Mouse (Mus musculus): Measurements from ENCODE around the gene Gm5431. TPM values are rescaled to one million over a fixed set of nuclear protein-coding genes. Genes with fewer than 3 reads are reported as not detected.
"Not testable (repeated sequence)": the region's sequence is repeated elsewhere in the genome, so short reads cannot be mapped to it uniquely, and the experiment has no call there.

Gm5431 gene
- 0.09 and 0.22 TPM in 2 replicates for polyA plus RNA-seq (2016; fragmentation: Nextera tagmentation; extraction: Ambion mirVana)

DNA sequence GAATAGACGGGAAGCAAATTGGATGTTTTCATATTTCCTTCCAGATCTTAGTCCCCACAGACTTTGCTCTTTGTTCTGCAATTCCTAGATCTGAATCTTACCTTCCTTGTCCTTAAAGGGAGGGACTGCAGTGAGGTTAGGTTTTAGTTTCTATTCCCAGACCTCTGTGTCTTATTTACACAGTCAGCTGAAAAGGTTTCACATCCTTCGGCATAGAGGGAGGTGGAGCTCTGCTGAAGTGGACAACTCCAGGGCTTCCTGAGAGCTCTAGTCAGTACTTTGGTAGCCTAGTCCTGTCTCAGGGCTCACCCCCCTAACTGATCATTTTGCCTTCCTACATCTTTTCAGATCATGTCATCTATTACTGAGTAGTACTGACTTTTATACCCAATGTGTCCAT is at the start of gene Gm5431:
TSS of gene Gm5431 (minus strand) at position 194 of the 400 bp plus-strand sequence.
- Histone ChIP-seq H3K9me3 (replicated peaks) (no peaks in the 10 kb centered on the region), H3K27me3 (replicated peaks) (no peaks in the 10 kb centered on the region), H3K4me1 (replicated peaks) (no peaks in the 10 kb centered on the region), H3K4me3 (no peak within 1 kb of the TSS), H3K27ac (ENCODE audit: poor library complexity, severe bottlenecking) (no peak within 1 kb of the TSS), H3K36me3 (no peaks in the 10 kb centered on the region), H3K4me2 (no peak within 1 kb of the TSS), H3K9ac (no peak within 1 kb of the TSS)
- no peak for ATAC-seq (ENCODE audit: insufficient number of reproducible peaks, low FRiP score)
- WGBS, result 61% methylated on average over 2 of the region's 2 CpGs

- H3K27ac ChIP-seq (ENCODE audit: poor library complexity, severe bottlenecking); H3K9me3 ChIP-seq (replicated peaks); H3K4me2 ChIP-seq; H3K4me1 ChIP-seq (replicated peaks); H3K9ac ChIP-seq; ATAC-seq (ENCODE audit: insufficient number of reproducible peaks, low FRiP score); H3K4me3 ChIP-seq; H3K36me3 ChIP-seq; H3K27me3 ChIP-seq (replicated peaks): not testable (repeated sequence)
- WGBS, result 89% methylated on average over 6 of the region's 6 CpGs
Measured at GRCm38 (mm10) chr11:48946090-48946489, 44.1 kb upstream of the Gm5431 start, which contains the start of gene Psme2b. Psme2b (minus strand) TSS chr11:48946190.

- H3K27ac ChIP-seq (ENCODE audit: poor library complexity, severe bottlenecking); ATAC-seq (ENCODE audit: insufficient number of reproducible peaks, low FRiP score); H3K4me1 ChIP-seq (replicated peaks): not testable (repeated sequence)
Measured at GRCm38 (mm10) chr11:48939286-48939685, 37.3 kb upstream of the Gm5431 start.

GRCm38 (mm10) chr11:48935291-48935690 is 33.3 kb upstream of the Gm5431 start:
- not testable (repeated sequence) for H3K27ac ChIP-seq (ENCODE audit: poor library complexity, severe bottlenecking); H3K27me3 ChIP-seq (replicated peaks); H3K9me3 ChIP-seq (replicated peaks); H3K4me1 ChIP-seq (replicated peaks); H3K36me3 ChIP-seq; H3K4me3 ChIP-seq; ATAC-seq (ENCODE audit: insufficient number of reproducible peaks, low FRiP score); H3K9ac ChIP-seq; H3K4me2 ChIP-seq
- no CpG with 5 or more reads among the region's 3 CpGs for WGBS

More at GRCm38 (mm10) chr11:48939286-48939685, 37.3 kb upstream of the Gm5431 start:
- H3K9me3 ChIP-seq (replicated peaks); H3K9ac ChIP-seq; H3K4me2 ChIP-seq; H3K27me3 ChIP-seq (replicated peaks); H3K36me3 ChIP-seq; H3K4me3 ChIP-seq: not testable (repeated sequence)

DNA sequence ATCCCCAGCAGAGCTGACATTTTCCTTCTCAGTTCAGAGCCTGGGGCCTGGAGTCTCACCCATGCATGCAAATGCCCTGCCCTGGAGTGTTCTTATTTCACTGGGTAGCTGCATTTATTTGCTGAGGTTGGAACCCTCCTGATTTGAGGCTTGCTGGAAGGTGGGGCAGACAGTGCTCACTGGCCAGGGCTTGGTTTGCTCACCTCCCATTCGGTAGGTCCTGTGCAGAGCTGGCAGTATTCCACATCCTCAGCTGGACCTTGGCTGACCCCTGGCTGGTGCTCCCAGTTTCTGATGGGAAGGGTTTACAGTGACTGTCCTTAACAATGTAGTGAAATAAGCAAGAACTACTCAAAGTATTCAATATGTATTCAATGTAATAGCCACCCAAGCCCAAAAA is 31.9 kb upstream of the Gm5431 start:
- not testable (repeated sequence) for H3K27ac ChIP-seq (ENCODE audit: poor library complexity, severe bottlenecking); ATAC-seq (ENCODE audit: insufficient number of reproducible peaks, low FRiP score)
- 46% methylated on average over 1 of the region's 1 CpGs for WGBS

DNA sequence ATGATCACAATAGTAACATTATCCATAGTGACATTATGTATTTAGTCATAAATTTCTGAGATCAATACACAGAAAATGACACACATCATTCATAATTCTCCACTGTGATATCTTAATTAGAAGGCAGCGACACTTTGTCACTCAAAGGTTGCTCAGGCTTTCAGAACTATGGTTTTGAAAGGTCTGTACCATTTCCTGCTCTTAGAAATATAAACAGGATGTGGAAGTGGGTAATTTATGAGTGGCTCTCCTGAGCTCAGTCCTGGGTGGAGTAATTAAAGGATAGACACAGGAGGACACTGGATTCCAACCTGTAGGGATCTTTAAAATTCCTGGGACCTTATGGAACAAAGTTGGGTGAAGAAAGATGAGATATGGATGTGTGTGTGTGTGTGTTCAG is 31.4 kb upstream of the Gm5431 start:
- 60% methylated on average over 1 of the region's 1 CpGs for WGBS
- not testable (repeated sequence) for H3K27me3 ChIP-seq (replicated peaks); ATAC-seq (ENCODE audit: insufficient number of reproducible peaks, low FRiP score)

More for the DNA sequence above, 31.9 kb upstream of the Gm5431 start:
- not testable (repeated sequence) for H3K36me3 ChIP-seq; H3K4me2 ChIP-seq; H3K9ac ChIP-seq; H3K27me3 ChIP-seq (replicated peaks); H3K9me3 ChIP-seq (replicated peaks); H3K4me3 ChIP-seq; H3K4me1 ChIP-seq (replicated peaks)

GRCm38 (mm10) chr11:48928068-48928467 is 26.1 kb upstream of the Gm5431 start:
- H3K4me2 ChIP-seq; H3K27ac ChIP-seq (ENCODE audit: poor library complexity, severe bottlenecking); H3K36me3 ChIP-seq; H3K27me3 ChIP-seq (replicated peaks); H3K4me1 ChIP-seq (replicated peaks); H3K4me3 ChIP-seq; ATAC-seq (ENCODE audit: insufficient number of reproducible peaks, low FRiP score); H3K9me3 ChIP-seq (replicated peaks); H3K9ac ChIP-seq: not testable (repeated sequence)
- WGBS, result 78% methylated on average over 1 of the region's 1 CpGs

More for the DNA sequence above, 31.4 kb upstream of the Gm5431 start:
- H3K9me3 ChIP-seq (replicated peaks); H3K27ac ChIP-seq (ENCODE audit: poor library complexity, severe bottlenecking); H3K4me3 ChIP-seq; H3K4me2 ChIP-seq; H3K4me1 ChIP-seq (replicated peaks); H3K9ac ChIP-seq; H3K36me3 ChIP-seq: not testable (repeated sequence)

- not testable (repeated sequence) for H3K27ac ChIP-seq (ENCODE audit: poor library complexity, severe bottlenecking); H3K4me3 ChIP-seq; H3K36me3 ChIP-seq; H3K9me3 ChIP-seq (replicated peaks); H3K27me3 ChIP-seq (replicated peaks); H3K4me2 ChIP-seq; ATAC-seq (ENCODE audit: insufficient number of reproducible peaks, low FRiP score); H3K4me1 ChIP-seq (replicated peaks); H3K9ac ChIP-seq
Measured at GRCm38 (mm10) chr11:48926437-48926836, 24.4 kb upstream of the Gm5431 start.

DNA sequence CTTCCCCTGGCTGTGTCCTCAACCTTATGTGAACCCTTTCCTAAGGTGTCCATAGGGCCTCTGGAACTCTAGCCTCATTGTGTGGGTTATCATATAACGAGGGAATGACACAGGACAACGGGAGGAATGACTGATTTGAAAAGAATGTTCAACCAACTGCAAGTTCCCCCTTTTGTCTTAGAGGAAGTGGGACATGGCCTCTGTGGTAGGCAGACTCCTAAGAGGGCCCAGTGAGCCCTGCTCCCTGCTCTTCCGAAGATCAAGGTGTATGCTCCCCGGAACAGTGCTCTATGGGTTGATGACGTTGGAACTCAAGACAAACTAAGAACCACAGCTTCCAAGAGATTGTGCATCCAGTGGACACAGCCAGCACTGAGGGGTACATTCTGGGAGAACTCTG is 21.8 kb upstream of the Gm5431 start:
- H3K27ac ChIP-seq (ENCODE audit: poor library complexity, severe bottlenecking); H3K27me3 ChIP-seq (replicated peaks); H3K9ac ChIP-seq; H3K9me3 ChIP-seq (replicated peaks); H3K4me1 ChIP-seq (replicated peaks); H3K4me2 ChIP-seq; H3K36me3 ChIP-seq; ATAC-seq (ENCODE audit: insufficient number of reproducible peaks, low FRiP score); H3K4me3 ChIP-seq: not testable (repeated sequence)
- WGBS, result 73% methylated on average over 5 of the region's 5 CpGs

DNA sequence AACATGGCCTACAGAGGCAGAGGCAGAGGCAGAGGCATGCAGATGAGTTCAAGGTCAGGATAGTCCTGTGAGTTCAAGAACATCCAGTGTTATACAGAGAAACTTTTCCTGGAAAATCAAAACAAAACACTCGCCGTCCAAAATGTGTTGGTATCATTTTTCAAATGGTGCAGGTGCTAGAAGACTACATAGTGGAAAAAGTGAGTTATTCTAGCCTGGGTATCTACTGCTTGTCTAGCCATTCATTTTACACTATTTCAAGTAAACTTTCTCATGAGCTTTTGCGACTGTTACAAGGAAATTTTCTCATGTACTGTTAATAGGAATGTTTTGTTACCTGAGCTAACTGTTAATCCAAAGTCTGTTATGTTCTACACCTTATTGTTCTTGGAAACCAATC is 16.4 kb upstream of the Gm5431 start:
- 77% methylated on average over 3 of the region's 3 CpGs for WGBS
- H3K27ac ChIP-seq (ENCODE audit: poor library complexity, severe bottlenecking), result no peak overlapping the region
- ATAC-seq (ENCODE audit: insufficient number of reproducible peaks, low FRiP score), result no peak

DNA sequence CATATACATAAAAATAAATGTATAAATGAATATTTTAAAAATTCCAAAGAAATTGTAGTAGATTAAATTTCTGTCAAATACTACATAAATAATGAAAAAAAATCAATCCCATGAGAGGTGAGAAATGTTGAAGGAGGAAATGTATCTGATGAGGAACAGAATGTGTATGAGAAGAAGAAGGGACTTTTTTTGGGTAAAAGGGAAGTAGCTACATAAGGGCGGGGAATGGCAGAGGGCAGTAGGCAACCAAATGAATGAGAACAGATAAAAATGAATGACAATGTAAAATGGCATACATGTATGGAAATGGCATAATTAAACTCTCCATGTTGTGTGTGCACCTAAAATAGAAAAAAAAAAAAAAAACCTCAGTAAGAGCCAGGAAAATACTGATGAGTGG is 11.6 kb upstream of the Gm5431 start:
- H3K27me3 ChIP-seq (replicated peaks), result no peaks in the 10 kb centered on the region
- 95% methylated on average over 1 of the region's 1 CpGs for WGBS
- no peaks in the 10 kb centered on the region for H3K36me3 ChIP-seq
- no peaks in the 10 kb centered on the region for H3K9me3 ChIP-seq (replicated peaks)
- H3K9ac ChIP-seq, result no peak overlapping the region
- no peak overlapping the region for H3K4me2 ChIP-seq
- no peak overlapping the region for H3K4me3 ChIP-seq
- ATAC-seq (ENCODE audit: insufficient number of reproducible peaks, low FRiP score), result no peak
- no peak overlapping the region for H3K27ac ChIP-seq (ENCODE audit: poor library complexity, severe bottlenecking)
- no peaks in the 10 kb centered on the region for H3K4me1 ChIP-seq (replicated peaks)

More for the DNA sequence above, 16.4 kb upstream of the Gm5431 start:
- Histone ChIP-seq H3K9me3 (replicated peaks) (no peaks in the 10 kb centered on the region), H3K4me2 (no peak overlapping the region), H3K36me3 (no peaks in the 10 kb centered on the region), H3K4me3 (no peak overlapping the region), H3K9ac (no peak overlapping the region), H3K27me3 (replicated peaks) (no peaks in the 10 kb centered on the region), H3K4me1 (replicated peaks) (no peaks in the 10 kb centered on the region)

GRCm38 (mm10) chr11:48908459-48908858 is 6.4 kb upstream of the Gm5431 start:
- H3K4me1 ChIP-seq (replicated peaks), result no peaks in the 10 kb centered on the region
- no peaks in the 10 kb centered on the region for H3K9me3 ChIP-seq (replicated peaks)
- 34% methylated on average over 1 of the region's 1 CpGs for WGBS
- H3K4me3 ChIP-seq, result no peak overlapping the region
- no peak overlapping the region for H3K9ac ChIP-seq
- H3K4me2 ChIP-seq, result no peak overlapping the region
- H3K27me3 ChIP-seq (replicated peaks), result no peaks in the 10 kb centered on the region
- no peak for ATAC-seq (ENCODE audit: insufficient number of reproducible peaks, low FRiP score)
- H3K27ac ChIP-seq (ENCODE audit: poor library complexity, severe bottlenecking), result no peak overlapping the region
- no peaks in the 10 kb centered on the region for H3K36me3 ChIP-seq

All from heart, embryonic 12.5 days (tissue).